Mouse (Mus musculus): ENCODE data around the gene Bhlhe40.

DNA sequence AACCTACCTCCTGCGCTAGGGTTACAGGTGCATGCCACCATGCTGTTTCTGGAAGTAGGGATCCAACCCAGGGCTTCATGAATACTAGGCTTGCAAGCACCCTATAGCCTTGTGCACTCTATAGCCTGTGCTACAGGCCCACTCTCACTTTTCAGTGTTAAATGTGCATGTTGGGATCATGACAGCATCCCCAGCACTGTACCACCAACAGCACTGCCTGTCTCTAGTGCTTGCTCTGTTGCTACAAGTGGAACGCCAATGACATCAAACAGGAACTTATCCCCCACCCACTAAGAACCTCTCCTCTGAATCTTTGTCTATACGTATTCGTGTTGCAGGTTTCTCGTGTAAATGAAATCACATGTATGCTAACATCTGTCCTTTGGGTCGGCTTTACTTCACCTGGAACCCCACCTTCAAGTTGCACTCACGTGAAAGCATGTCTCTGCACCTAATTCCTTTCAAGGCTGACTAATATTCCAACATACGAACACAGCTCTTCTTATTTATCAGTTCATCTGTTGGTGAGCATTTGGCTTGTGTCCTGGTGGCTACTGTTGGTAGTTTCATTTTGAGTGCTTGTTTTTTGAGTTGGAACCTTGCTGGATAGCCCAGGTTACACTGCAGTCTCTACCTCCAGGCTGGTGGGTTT is 46.7 kb downstream of the Bhlhe40 start:
- TF ChIP-seq CTCF (IDR thresholded peaks at IDR 0.05) = no peak
- no peak for TF ChIP-seq POLR2A (IDR thresholded peaks at IDR 0.05; ENCODE audit: insufficient read depth, low read depth, low read length)
- no peak for TF ChIP-seq EP300 (IDR thresholded peaks at IDR 0.05; ENCODE audit: insufficient read depth, low read depth, low read length)

Measured in heart, adult 2 months (tissue).